Mouse (Mus musculus): ENCODE data around the gene Tmem170.
"Not testable (repeated sequence)": the region's sequence is repeated elsewhere in the genome, so short reads cannot be mapped to it uniquely, and the experiment has no call there.

DNA sequence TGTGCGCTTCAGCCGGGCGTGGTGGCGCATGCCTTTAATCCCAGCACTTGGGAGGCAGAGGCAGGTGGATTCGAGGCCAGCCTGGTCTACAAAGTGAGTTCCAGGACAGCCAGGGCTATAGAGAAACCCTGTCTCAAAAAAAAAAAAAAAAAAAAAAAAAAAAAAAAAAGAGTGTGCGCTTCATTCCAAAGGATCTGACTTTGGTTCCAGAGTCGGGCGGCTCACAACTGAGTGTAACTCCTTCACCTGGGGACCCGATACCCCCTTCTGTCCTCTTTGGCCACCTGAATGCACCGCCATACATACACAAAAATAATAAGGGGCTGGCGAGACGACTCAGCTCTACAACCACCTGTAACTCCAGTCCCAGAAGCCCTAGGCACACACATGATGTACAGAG lies 23.3 kb downstream of the Tmem170 start:
- TF ChIP-seq POLR2A (IDR thresholded peaks at IDR 0.05; ENCODE audit: extremely low read depth, insufficient read depth, low read length); CTCF (IDR thresholded peaks at IDR 0.05; ENCODE audit: low read depth, low read length): not testable (repeated sequence)
